Mouse (Mus musculus): ENCODE data around the gene Atg9a. TPM values are rescaled to one million over a fixed set of nuclear protein-coding genes. Genes with fewer than 3 reads are reported as not detected.
A peak's percentile ranks its signal among the peaks of the same experiment; 100 is the strongest.

Gene Atg9a
- polyA plus RNA-seq, 2 experiments, result 31.5 to 46.1 TPM

DNA sequence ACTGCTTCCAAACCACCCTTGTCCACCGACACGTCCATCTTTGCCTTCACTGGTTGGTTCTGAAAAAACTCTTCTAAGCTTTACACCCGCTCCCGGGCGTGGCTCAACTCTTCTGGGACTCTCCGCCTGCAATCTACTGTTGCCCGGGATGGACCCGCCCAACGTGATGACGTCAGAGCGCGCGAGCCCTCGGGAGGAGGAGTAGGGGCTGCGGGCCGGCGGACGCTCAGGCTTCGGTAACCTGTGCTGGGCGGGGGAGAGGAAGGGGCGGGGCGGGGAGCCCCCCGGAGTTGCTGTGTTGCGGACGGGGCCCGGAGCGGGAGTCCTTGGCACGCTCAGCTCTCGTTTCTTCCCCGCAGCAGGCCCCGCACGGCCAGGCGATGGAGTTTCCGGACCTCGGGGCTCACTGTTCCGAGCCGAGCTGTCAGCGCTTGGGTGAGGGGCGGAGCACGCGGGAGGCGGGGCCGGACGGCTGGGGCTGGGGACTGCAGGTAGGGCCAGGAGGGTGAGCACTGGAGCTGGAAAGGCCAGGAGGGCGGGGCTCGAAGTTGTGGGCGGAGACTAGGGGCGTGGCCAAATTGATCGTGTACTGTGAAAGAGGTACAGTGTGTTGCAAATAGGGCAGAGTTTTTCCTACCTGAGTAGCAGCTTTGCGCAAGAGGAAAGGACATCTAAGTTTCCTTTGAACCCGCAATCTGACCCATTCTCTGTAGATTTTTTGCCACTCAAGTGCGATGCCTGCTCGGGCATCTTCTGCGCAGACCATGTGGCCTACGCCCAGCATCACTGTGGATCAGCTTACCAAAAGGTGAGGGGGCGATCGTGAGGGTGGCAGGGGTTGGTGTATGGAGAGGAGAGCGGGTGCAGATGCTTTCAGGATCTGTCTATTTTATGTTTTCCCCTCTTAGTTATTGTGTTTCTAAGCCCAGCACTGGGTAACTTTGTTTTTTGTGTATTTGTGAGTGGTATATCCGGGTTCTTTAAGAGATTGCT, 23.2 kb downstream of the Atg9a start, which contains the start of gene Zfand2b:
TSS of gene Zfand2b (plus strand) at position 175 of the 993 bp plus-strand sequence.
- Histone ChIP-seq H3K27me3 (ENCODE audit: control insufficient read depth, insufficient read depth, low read length) (no peaks in the 10 kb centered on the region), H3K4me3 (replicated peaks; ENCODE audit: low read length) (peak within 1 kb of the TSS; percentile 72), H3K9ac (ENCODE audit: low read depth, low read length, severe bottlenecking) (peak within 1 kb of the TSS; percentile 56), H3K4me2 (replicated peaks; ENCODE audit: low read depth, low read length, severe bottlenecking) (peak within 1 kb of the TSS; percentile 56), H3K4me1 (ENCODE audit: control insufficient read depth, insufficient read depth, low read length) (peaks cover 10% of the 10 kb centered on the region), H3K27ac (replicated peaks; ENCODE audit: low read depth, low read length) (peak within 1 kb of the TSS; percentile 81), H3K9me3 (ENCODE audit: control insufficient read depth, low read length) (no peaks in the 10 kb centered on the region), H3K36me3 (ENCODE audit: control insufficient read depth, insufficient read depth, low read length) (peaks cover 35% of the 10 kb centered on the region)
- WGBS, result 2% methylated on average over 54 of the region's 59 CpGs
- peak; percentile 98 for ATAC-seq (ENCODE audit: low FRiP score, low read depth)
- DNase-seq (ENCODE audit: low spot score), result peak; percentile 95
- TF ChIP-seq POLR2A (IDR thresholded peaks at IDR 0.05; ENCODE audit: borderline replicate concordance, extremely low read depth, insufficient read depth, insufficient read length), result peak; percentile 54; the same call in 1 of the 2 replicates

DNA sequence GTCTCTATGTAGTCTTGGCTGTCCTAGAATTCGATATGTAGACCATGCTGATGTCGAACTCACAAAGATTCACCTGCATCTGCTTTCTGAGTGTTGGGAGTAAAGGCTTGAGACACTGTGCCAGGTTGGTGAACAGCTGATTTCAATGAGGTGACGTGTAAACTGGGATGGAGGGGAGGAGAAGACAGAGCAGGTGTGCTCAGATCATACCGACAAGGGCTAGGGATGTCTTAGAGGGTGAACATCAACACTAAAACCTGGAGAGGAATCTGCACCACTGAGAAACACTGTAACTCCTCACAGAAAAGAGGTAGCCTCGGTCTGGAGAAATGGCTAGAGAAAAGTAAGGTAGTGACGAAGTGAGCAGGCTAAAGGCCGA, 23.9 kb downstream of the Atg9a start:
- TF ChIP-seq POLR2A (IDR thresholded peaks at IDR 0.05; ENCODE audit: borderline replicate concordance, extremely low read depth, insufficient read depth, insufficient read length), result no peak
- Histone ChIP-seq H3K27me3 (ENCODE audit: control insufficient read depth, insufficient read depth, low read length) (no peaks in the 10 kb centered on the region), H3K4me1 (ENCODE audit: control insufficient read depth, insufficient read depth, low read length) (peaks cover 10% of the 10 kb centered on the region), H3K4me3 (replicated peaks; ENCODE audit: low read length) (peak overlapping the region; percentile 72), H3K27ac (replicated peaks; ENCODE audit: low read depth, low read length) (peak overlapping the region; percentile 81; the same call in 1 of the 2 replicates), H3K9ac (ENCODE audit: low read depth, low read length, severe bottlenecking) (peak overlapping the region; percentile 56), H3K9me3 (ENCODE audit: control insufficient read depth, low read length) (no peaks in the 10 kb centered on the region), H3K4me2 (replicated peaks; ENCODE audit: low read depth, low read length, severe bottlenecking) (peak overlapping the region; percentile 56), H3K36me3 (ENCODE audit: control insufficient read depth, insufficient read depth, low read length) (peaks cover 28% of the 10 kb centered on the region)
- DNase-seq (ENCODE audit: low spot score) (no peak), ATAC-seq (ENCODE audit: low FRiP score, low read depth) (no peak; the same call in 1 of the 2 replicates)
- 8% methylated on average over 7 of the region's 7 CpGs for WGBS

- H3K4me3 ChIP-seq (replicated peaks; ENCODE audit: low read length), result no peak overlapping the region
- WGBS, result 77% methylated on average over 4 of the region's 4 CpGs
Observed at GRCm38 (mm10) chr1:75160256-75160617, 31.8 kb downstream of the Atg9a start.

GRCm38 (mm10) chr1:75159540-75160255, 32.3 kb downstream of the Atg9a start:
- Histone ChIP-seq H3K4me1 (ENCODE audit: control insufficient read depth, insufficient read depth, low read length) (no peaks in the 10 kb centered on the region), H3K9ac (ENCODE audit: low read depth, low read length, severe bottlenecking) (no peak overlapping the region), H3K9me3 (ENCODE audit: control insufficient read depth, low read length) (no peaks in the 10 kb centered on the region), H3K27ac (replicated peaks; ENCODE audit: low read depth, low read length) (no peak overlapping the region), H3K4me2 (replicated peaks; ENCODE audit: low read depth, low read length, severe bottlenecking) (no peak overlapping the region), H3K4me3 (replicated peaks; ENCODE audit: low read length) (no peak overlapping the region), H3K36me3 (ENCODE audit: control insufficient read depth, insufficient read depth, low read length) (no peaks in the 10 kb centered on the region), H3K27me3 (ENCODE audit: control insufficient read depth, insufficient read depth, low read length) (no peaks in the 10 kb centered on the region)
- 72% methylated on average over 5 of the region's 5 CpGs for WGBS
- TF ChIP-seq POLR2A (IDR thresholded peaks at IDR 0.05; ENCODE audit: borderline replicate concordance, extremely low read depth, insufficient read depth, insufficient read length), result no peak
- DNase-seq (ENCODE audit: low spot score) (no peak), ATAC-seq (ENCODE audit: low FRiP score, low read depth) (no peak)

More at GRCm38 (mm10) chr1:75160256-75160617, 31.8 kb downstream of the Atg9a start:
- DNase-seq (ENCODE audit: low spot score) (no peak), ATAC-seq (ENCODE audit: low FRiP score, low read depth) (no peak)
- no peak overlapping the region for H3K9ac ChIP-seq (ENCODE audit: low read depth, low read length, severe bottlenecking)
- no peak for TF ChIP-seq POLR2A (IDR thresholded peaks at IDR 0.05; ENCODE audit: borderline replicate concordance, extremely low read depth, insufficient read depth, insufficient read length)
- no peaks in the 10 kb centered on the region for H3K9me3 ChIP-seq (ENCODE audit: control insufficient read depth, low read length)
- no peaks in the 10 kb centered on the region for H3K27me3 ChIP-seq (ENCODE audit: control insufficient read depth, insufficient read depth, low read length)
- H3K36me3 ChIP-seq (ENCODE audit: control insufficient read depth, insufficient read depth, low read length), result no peaks in the 10 kb centered on the region
- no peak overlapping the region for H3K27ac ChIP-seq (replicated peaks; ENCODE audit: low read depth, low read length)
- no peak overlapping the region for H3K4me2 ChIP-seq (replicated peaks; ENCODE audit: low read depth, low read length, severe bottlenecking)
- H3K4me1 ChIP-seq (ENCODE audit: control insufficient read depth, insufficient read depth, low read length), result no peaks in the 10 kb centered on the region

GRCm38 (mm10) chr1:75158990-75159389, 33.0 kb downstream of the Atg9a start:
- H3K9me3 ChIP-seq (ENCODE audit: control insufficient read depth, low read length), result no peaks in the 10 kb centered on the region
- H3K27ac ChIP-seq (replicated peaks; ENCODE audit: low read depth, low read length), result no peak overlapping the region
- DNase-seq (ENCODE audit: low spot score) (no peak), ATAC-seq (ENCODE audit: low FRiP score, low read depth) (no peak)
- H3K4me2 ChIP-seq (replicated peaks; ENCODE audit: low read depth, low read length, severe bottlenecking), result no peak overlapping the region
- no peaks in the 10 kb centered on the region for H3K4me1 ChIP-seq (ENCODE audit: control insufficient read depth, insufficient read depth, low read length)
- no peaks in the 10 kb centered on the region for H3K27me3 ChIP-seq (ENCODE audit: control insufficient read depth, insufficient read depth, low read length)
- no peak overlapping the region for H3K9ac ChIP-seq (ENCODE audit: low read depth, low read length, severe bottlenecking)
- H3K4me3 ChIP-seq (replicated peaks; ENCODE audit: low read length), result no peak overlapping the region
- no peaks in the 10 kb centered on the region for H3K36me3 ChIP-seq (ENCODE audit: control insufficient read depth, insufficient read depth, low read length)
- TF ChIP-seq POLR2A (IDR thresholded peaks at IDR 0.05; ENCODE audit: borderline replicate concordance, extremely low read depth, insufficient read depth, insufficient read length), result no peak
